In the genomic region with DNA sequence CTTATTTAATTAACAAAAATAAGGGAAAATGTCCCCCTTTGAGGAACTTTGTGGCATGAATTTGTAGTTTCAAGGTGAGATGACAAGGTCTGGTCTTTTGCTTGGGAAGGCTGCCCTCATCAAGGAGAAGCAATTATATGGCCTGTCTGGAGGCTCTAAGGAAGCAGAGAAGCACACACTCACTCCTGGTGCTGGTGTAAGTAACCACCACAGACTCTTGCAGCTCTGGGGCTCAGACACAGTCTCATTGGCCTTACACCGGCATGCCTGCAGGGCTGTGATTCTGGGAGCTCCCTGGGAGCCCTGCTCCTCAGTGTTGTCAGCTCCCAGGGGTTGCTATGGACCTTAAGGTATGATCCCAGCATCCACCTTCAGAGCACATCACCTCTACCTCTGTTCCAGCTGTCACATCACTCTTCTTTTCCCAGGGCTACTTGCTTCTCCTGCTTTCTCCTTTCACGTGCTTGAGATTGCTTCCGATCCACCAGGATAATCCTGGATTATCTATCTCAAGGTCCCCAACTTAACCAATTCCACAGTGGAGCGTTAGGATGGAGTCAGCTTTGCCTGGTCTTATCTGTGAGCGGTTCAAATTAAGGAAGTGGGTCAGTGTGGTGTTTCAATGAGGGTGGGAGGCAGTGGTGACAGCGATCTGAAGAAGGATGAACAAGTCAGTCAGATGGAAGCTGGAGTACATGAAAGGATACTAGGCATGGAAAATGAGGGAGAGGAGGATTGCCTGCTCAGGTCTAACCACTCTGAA, we compare ENCODE assay signal across 18 mouse cellular contexts.
DNase-seq lines count a peak whose midpoint lies in the region; ATAC-seq lines count a peak whose summit lies in the region.
"Had no signal": no experiment of that assay in that cellular context is flagged by ENCODE, and none has a peak within 500 bp of the region (broad histone marks: within the 10 kb centered on the region; RNA-seq: fewer than 3 reads in every experiment).

No protein-coding gene starts in this region.

- peak; percentile 78 for DNase-seq in heart, adult 11 months
- no peak for DNase-seq in heart, postnatal 36 days
- peak; percentile 24 for DNase-seq in retina, postnatal 7 days (ENCODE audit: low read depth, low spot score)
- DNase-seq in right cerebral cortex, postnatal 36 days (ENCODE audit: low spot score in 2 of 2), result no peak
- DNase-seq: adrenal gland, adult 2 months; adrenal gland, postnatal 10 days; adrenal gland, postnatal 25 days; cerebellum, adult 11 months; cerebellum, adult 18-20 months; cerebellum, adult 8-10 months; cerebellum, adult 9-11 months; cerebellum, postnatal 14 days; cerebellum, postnatal 36 days had no signal

- intact Hi-C loops in heart, postnatal 36 days (cut with DNase I), result no loop called here

- ATAC-seq in common myeloid progenitor, adult 5-6 weeks (replicated peaks; ENCODE audit: low read depth, poor library complexity, severe bottlenecking), result peak; percentile 73
- ATAC-seq in granulocyte monocyte progenitor cell, adult 5-6 weeks (replicated peaks; ENCODE audit: poor library complexity, severe bottlenecking), result peak; percentile 48
- ATAC-seq in monocyte, adult 5-6 weeks (replicated peaks; ENCODE audit: insufficient number of reproducible peaks, low FRiP score, low TSS enrichment, poor library complexity, severe bottlenecking), result no peak
- ATAC-seq: forebrain, embryonic 13.5 days; forebrain, embryonic 15.5 days had no signal

Comparison
In these comparisons a context has a peak if more than half of its experiments do, and no peak if none do; other contexts are left out.
1. DNase-seq: peak in heart, adult 11 months (single experiment) and retina, postnatal 7 days (single experiment); none in heart, postnatal 36 days (0 of 2) and right cerebral cortex, postnatal 36 days (0 of 2).